Mouse (Mus musculus): Measurements from ENCODE around the gene Oxsr1.
"Not testable (repeated sequence)": the region's sequence is repeated elsewhere in the genome, so short reads cannot be mapped to it uniquely, and the experiment has no call there.

Oxsr1 gene

DNA sequence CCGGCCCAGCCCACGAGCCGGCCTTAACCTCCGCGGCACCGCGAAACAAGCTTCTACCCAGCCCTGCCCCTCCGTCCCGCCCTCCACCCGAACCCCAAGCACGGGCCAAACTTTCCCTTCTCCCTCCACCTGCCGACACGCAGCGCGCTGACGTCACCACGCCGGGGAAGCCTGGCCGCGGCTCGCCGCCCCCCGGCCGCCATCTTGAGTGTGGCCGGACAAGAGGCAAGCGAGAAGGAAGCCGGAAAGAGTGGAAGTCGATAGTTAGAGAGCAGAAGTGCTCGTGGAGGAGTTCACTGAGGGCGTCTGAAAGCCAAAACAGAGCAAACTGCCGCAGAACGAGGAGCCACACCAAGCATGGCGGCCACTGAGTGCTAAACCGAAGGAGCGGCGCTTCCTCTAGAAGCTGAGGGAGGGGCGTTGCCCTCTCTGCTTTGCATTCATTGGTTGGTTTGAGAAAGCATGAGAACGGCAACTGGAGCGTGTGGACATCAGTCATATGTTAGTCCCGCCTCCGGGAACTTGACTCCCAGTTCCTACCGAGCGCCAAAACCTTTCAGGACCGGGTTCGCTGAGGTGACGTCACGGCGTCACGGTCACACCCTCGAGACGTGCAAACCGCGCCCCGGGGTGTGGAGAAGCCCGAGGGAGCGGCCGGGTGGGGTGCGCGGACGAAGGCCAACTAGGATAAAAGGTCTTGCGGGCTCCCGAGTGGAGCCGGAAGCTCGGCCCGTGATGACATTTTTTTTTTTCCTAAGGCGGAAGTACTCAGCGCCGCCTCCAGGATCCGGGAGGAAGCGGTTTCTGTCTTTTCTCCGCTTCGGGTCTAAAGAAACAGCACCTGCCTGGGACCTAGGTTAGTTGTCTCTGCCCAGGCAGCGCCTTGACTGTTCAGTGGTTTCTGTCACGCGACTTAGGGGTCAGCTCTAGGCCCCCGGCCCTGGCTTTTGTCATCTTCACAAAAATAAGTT is at the start of gene Oxsr1:
Oxsr1 (minus strand) TSS at position 139 of the 971 bp plus-strand sequence.
- in situ Hi-C loops (cut with MboI; ENCODE audit: low pct_unique_long_range_greater_than_20kb in 1 of 2, low sequenced_read_pairs in 2 of 2, unreplicated experiment in 1 of 2) = no loop called here

DNA sequence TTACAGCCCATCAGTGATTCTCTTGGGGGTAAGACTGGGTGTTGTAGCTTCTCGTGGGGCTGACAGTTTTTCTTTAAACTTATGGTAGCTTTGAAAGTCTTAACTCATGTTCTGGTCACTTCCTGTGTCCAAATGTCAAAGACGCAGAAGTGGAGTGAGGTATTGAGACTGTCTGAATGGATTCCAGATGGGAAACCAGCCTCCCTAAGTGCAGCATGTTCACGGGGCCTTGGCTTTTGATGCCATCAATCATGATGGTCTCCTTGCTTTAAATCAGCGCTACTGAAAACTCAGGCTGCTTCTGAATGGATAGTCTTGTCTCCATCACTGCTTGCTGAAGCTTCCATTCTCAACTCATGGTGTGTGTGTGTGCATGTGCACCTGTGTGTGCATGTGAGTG is 49.0 kb upstream of the Oxsr1 start:
- in situ Hi-C loops (cut with MboI; ENCODE audit: low pct_unique_long_range_greater_than_20kb in 1 of 2, low sequenced_read_pairs in 2 of 2, unreplicated experiment in 1 of 2) = no loop called here

DNA sequence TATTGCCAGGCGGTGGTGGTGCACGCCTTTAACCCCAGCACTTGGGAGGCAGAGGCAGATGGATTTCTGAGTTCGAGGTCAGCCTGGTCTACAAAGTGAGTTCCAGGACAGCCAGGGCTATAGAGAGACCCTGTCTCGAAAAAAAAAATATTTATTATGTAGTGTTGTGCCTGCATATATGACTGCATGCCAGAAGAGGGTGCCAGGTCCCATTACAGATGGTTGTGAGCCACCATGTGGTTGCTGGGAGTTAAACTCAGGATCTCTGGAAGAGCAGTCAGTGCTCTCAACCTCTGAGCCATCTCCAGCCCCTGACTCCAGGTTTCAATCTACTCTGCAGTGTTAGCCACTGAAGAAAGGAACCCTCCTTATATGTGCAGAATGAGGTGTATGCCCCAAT is 48.5 kb upstream of the Oxsr1 start:
- in situ Hi-C loops (cut with MboI; ENCODE audit: low pct_unique_long_range_greater_than_20kb in 1 of 2, low sequenced_read_pairs in 2 of 2, unreplicated experiment in 1 of 2) = not testable (repeated sequence)

DNA sequence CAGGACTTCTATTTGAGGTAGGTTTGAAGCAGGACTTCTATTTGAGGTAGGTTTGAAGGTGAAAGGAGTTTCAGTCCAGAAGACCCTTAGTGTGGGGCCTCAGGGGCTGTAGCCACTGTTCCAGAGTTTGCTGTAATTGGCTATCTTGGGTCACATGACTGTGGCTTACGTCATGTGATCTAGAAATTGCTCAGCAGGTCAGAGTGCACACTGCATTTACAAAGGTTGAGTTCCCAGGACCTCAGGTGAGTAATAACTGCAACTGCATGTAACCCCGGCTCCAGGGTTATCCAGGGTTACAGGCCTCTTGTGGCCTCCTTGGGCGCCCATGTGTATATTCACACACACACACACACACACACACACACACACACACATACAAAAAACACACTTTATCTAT is 46.1 kb upstream of the Oxsr1 start:
- in situ Hi-C loops (cut with MboI; ENCODE audit: low pct_unique_long_range_greater_than_20kb in 1 of 2, low sequenced_read_pairs in 2 of 2, unreplicated experiment in 1 of 2) = no loop called here

DNA sequence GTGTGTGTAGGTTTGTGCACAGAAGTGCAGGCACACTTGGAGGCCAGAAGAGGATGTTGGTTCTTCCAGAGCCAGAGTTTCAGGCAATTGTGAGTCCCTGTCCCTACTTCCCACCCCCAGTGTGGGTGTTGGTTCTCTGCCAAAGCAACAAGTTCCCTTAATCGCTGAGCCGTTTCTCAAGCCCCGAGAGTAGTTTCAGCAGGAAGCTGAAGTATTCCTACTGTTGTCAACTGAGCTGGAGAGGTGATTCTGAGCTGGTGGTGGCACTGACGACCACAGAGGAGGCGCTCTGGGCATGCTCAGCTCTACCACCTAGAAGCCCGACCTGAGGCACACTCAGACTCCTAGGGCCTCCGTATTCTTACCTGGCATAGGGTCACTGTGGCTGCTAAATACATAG is 43.1 kb upstream of the Oxsr1 start, which contains the start of gene Slc22a14:
Slc22a14 (minus strand) TSS at position 270 of the 400 bp plus-strand sequence.
- in situ Hi-C loops (cut with MboI; ENCODE audit: low pct_unique_long_range_greater_than_20kb in 1 of 2, low sequenced_read_pairs in 2 of 2, unreplicated experiment in 1 of 2) = no loop called here

DNA sequence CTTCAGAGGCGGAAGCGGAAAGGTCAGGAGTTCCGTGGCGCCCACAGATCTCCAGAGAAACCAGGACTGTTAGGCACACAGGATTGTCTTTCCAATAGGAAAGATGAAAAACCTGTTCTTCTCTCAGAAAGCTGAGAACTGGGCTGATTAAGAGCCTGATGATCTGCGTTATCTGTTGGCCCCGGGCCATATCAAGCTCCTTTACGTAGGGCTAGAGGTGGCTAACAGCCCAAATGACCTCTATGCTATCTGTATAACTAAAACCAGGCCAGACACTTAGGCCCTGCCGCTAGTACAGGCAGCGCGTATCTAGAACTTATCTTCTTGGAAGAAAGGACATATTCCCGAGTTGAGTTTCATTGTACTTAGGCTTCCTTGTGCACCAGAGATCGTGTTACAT is 41.0 kb upstream of the Oxsr1 start:
- in situ Hi-C loops (cut with MboI; ENCODE audit: low pct_unique_long_range_greater_than_20kb in 1 of 2, low sequenced_read_pairs in 2 of 2, unreplicated experiment in 1 of 2) = no loop called here

DNA sequence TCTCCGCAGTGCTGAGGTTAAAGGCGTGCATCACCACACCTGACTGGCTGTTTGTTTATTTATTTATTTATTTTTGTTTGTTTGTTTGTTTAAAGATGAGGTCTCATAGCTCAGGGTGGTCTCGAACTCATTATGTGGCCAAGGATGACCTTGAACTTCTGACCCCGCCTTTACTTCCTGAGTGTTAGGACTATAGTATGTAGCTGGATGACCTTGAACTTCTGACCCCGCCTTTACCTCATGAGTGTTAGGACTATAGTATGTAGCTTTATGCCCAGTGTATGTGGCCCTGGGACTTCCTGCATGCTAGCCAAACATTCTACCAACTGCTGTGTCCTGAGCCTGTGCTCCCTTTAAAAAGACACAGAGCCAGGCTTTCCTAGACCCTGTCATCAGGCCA is 39.2 kb upstream of the Oxsr1 start:
- in situ Hi-C loops (cut with MboI; ENCODE audit: low pct_unique_long_range_greater_than_20kb in 1 of 2, low sequenced_read_pairs in 2 of 2, unreplicated experiment in 1 of 2) = no loop called here

DNA sequence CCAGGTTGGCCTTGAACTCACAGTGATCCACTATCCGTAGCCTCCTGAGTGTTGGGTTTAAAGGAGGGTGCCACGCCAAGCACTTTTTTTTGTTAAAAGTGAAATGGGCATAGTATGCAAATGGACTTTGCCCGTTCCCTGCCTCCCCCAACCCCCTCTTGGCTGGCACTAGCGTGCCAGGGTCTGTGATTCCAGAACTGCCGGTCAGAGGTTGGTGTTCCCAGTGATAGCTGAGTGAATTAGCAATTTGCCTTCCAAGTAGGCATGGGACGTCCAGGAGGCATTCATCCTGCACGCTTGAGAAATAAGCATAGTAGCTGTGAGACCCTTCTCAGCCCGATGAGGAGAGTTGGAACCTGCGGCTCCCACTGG is 35.8 kb upstream of the Oxsr1 start:
- in situ Hi-C loops (cut with MboI; ENCODE audit: low pct_unique_long_range_greater_than_20kb in 1 of 2, low sequenced_read_pairs in 2 of 2, unreplicated experiment in 1 of 2) = no loop called here

- in situ Hi-C loops (cut with MboI; ENCODE audit: low pct_unique_long_range_greater_than_20kb in 1 of 2, low sequenced_read_pairs in 2 of 2, unreplicated experiment in 1 of 2) = no loop called here
Observed at GRCm38 (mm10) chr9:119357331-119358057, 35.3 kb upstream of the Oxsr1 start, which contains the start of gene Xylb. TSS of gene Xylb (plus strand) at chr9:119357381.

DNA sequence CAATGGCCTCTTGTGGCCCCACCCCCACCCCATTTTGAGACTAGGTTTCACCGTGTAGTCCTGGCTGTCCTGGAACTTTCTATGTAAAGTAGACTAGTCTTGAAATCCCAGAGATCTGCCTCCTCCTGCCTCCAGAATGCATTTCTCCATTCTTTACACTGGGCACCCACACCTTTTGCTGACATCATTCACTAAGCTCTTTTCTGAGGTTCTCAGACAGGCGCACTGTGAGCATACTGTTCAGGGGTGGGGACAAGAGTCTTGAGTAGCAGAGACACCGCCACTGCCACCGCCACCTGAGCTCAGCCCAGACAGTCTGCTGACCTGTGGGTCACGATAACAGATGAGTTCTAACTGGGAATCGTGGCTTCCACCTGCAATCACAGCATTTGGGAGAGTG is 33.7 kb upstream of the Oxsr1 start:
- in situ Hi-C loops (cut with MboI; ENCODE audit: low pct_unique_long_range_greater_than_20kb in 1 of 2, low sequenced_read_pairs in 2 of 2, unreplicated experiment in 1 of 2) = no loop called here

DNA sequence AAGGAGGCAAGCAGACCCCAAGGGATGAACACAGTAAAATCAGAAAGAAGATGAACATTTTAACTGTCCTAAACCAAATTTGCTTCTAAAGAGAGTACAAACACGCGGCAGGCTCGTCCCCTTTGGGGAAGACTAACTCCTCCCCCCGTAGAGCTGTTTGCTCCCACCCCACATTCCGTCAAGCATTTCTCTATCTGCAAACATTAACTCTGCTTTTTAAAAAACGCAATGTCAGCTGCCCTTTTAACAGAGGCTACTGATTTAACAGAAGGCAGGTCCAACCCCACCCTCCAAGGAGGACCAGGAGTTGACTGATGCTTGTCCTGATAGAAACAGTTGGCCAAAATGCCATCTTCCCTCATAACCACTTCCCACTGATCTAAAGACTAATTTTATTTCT is 31.7 kb upstream of the Oxsr1 start:
- in situ Hi-C loops (cut with MboI; ENCODE audit: low pct_unique_long_range_greater_than_20kb in 1 of 2, low sequenced_read_pairs in 2 of 2, unreplicated experiment in 1 of 2) = no loop called here

DNA sequence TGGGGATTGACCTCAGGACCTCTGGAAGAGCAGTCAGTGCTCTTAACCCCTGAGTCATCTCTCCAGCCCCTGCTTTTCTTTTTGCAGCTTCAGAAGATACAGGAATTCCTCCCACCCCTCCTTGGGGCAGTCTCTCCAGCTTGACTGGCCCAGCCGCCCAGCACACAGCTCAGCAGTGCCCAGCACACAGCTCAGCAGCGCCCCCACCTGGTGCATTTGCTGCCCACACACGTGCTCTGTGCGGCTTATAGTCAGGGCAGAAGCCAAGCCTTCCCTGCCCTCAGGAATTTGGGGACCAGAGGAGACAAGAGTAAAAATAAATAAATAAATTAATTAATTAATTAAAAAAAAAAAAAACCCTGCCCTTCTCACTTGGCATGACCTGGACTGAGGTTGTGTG is 29.8 kb upstream of the Oxsr1 start:
- in situ Hi-C loops (cut with MboI; ENCODE audit: low pct_unique_long_range_greater_than_20kb in 1 of 2, low sequenced_read_pairs in 2 of 2, unreplicated experiment in 1 of 2) = no loop called here

- in situ Hi-C loops (cut with MboI; ENCODE audit: low pct_unique_long_range_greater_than_20kb in 1 of 2, low sequenced_read_pairs in 2 of 2, unreplicated experiment in 1 of 2) = no loop called here
Observed at GRCm38 (mm10) chr9:119350947-119351705, 28.9 kb upstream of the Oxsr1 start.

DNA sequence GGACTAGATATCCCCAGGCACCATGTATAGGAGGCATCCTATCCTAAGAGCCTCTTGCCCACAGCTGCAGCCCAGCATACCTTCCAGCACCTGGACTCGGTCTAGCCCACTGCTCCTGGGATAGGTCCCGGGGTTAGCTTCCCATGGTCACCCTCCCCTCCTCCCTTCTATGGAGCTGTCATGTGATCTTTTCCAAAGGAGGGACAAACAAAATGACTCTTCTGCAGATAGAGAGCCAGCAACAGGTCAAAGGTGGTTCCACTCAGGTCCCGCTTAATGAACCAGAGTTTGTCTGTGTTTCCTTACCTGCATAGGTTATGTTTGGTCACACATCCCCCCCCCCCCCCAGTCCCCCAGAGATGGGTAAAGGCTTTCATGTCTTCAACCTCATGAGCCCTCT is 28.3 kb upstream of the Oxsr1 start:
- in situ Hi-C loops (cut with MboI; ENCODE audit: low pct_unique_long_range_greater_than_20kb in 1 of 2, low sequenced_read_pairs in 2 of 2, unreplicated experiment in 1 of 2) = no loop called here

DNA sequence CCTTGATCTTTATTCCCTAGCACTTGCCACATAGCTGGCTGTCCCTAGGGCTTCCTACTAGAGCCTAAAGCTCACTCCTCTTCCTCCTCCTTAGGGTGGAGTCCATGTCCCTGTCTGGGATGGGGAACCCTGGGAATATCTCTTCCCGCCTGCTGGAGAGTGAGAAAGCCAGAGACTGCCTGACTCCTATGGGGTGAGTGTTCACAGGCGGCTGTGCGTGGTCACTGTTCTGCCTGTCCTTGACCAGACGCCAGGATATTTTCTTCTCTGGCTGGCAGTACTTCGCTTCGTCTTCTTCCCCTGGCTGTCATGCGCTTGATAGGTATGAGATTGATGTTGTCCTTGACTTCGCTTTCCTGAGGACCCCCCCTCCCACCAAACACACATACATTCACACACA is 24.1 kb upstream of the Oxsr1 start:
- in situ Hi-C loops (cut with MboI; ENCODE audit: low pct_unique_long_range_greater_than_20kb in 1 of 2, low sequenced_read_pairs in 2 of 2, unreplicated experiment in 1 of 2) = no loop called here

- in situ Hi-C loops (cut with MboI; ENCODE audit: low pct_unique_long_range_greater_than_20kb in 1 of 2, low sequenced_read_pairs in 2 of 2, unreplicated experiment in 1 of 2) = no loop called here
Observed at GRCm38 (mm10) chr9:119342728-119343127, 20.5 kb upstream of the Oxsr1 start.

GRCm38 (mm10) chr9:119340909-119341816 is 18.9 kb upstream of the Oxsr1 start, which contains the start of gene Myd88:
TSS of gene Myd88 (minus strand) at chr9:119341411.
- in situ Hi-C loops (cut with MboI; ENCODE audit: low pct_unique_long_range_greater_than_20kb in 1 of 2, low sequenced_read_pairs in 2 of 2, unreplicated experiment in 1 of 2) = no loop called here

GRCm38 (mm10) chr9:119340212-119340580 is 18.0 kb upstream of the Oxsr1 start:
- in situ Hi-C loops (cut with MboI; ENCODE audit: low pct_unique_long_range_greater_than_20kb in 1 of 2, low sequenced_read_pairs in 2 of 2, unreplicated experiment in 1 of 2) = no loop called here
